Mouse (Mus musculus) embryonic facial prominence, embryonic 11.5 days (tissue): Measurements from ENCODE around the gene Ercc4. TPM values are rescaled to one million over a fixed set of nuclear protein-coding genes. Genes with fewer than 3 reads are reported as not detected.

Experiments used
- ATAC-seq: fragments of 200-750 bp; cut with Nextera tagmentation; replicated peaks from 2 replicates; pipeline ENCODE4 v1.8.0; 2017; ENCODE audit warnings: low read depth; ENCODE audit not compliant: insufficient number of reproducible peaks, low FRiP score, low TSS enrichment
- DNase-seq: peaks from one replicate; pipeline ENCODE4 v3.0.0-alpha.2; 2015; ENCODE audit warnings: low spot score
- H3K27ac ChIP-seq: fragments of 300-500 bp; sonication (generic); replicated peaks from 2 replicates; pipeline ENCODE4 v1.5.1; 2014; ENCODE audit warnings: mild to moderate bottlenecking, low read depth, low read length, control low read depth
- H3K27me3 ChIP-seq: fragments of 300-500 bp; sonication (generic); 2 replicates; pipeline ENCODE4 v1.6.1; 2014; ENCODE audit warnings: mild to moderate bottlenecking, low read length, moderate library complexity, mixed read lengths; ENCODE audit not compliant: control insufficient read depth, insufficient read depth
- H3K36me3 ChIP-seq: fragments of 300-500 bp; sonication (generic); replicated peaks from 2 replicates; pipeline ENCODE4 v1.6.1; 2014; ENCODE audit warnings: low read depth, mild to moderate bottlenecking, low read length, moderate library complexity, mixed read lengths; ENCODE audit not compliant: control insufficient read depth, insufficient read depth
- H3K4me1 ChIP-seq: fragments of 300-500 bp; sonication (generic); 2 replicates; pipeline ENCODE4 v1.6.1; 2014; ENCODE audit warnings: low read length, mixed read lengths; ENCODE audit not compliant: control insufficient read depth, insufficient read depth
- H3K4me2 ChIP-seq: fragments of 300-500 bp; sonication (generic); 2 replicates; pipeline ENCODE4 v1.6.1; 2014; ENCODE audit warnings: low read depth, mild to moderate bottlenecking, control low read depth, low read length, moderate library complexity
- H3K4me3 ChIP-seq: fragments of 300-500 bp; sonication (generic); 2 replicates; pipeline ENCODE4 v1.5.1; 2014; ENCODE audit warnings: low read depth, low read length, control low read depth
- H3K9ac ChIP-seq: fragments of 300-500 bp; sonication (generic); replicated peaks from 2 replicates; pipeline ENCODE4 v1.6.1; 2014; ENCODE audit warnings: mild to moderate bottlenecking, control low read depth, low read length
- H3K9me3 ChIP-seq: fragments of 300-500 bp; sonication (generic); replicated peaks from 2 replicates; pipeline ENCODE4 v1.6.1; 2016; ENCODE audit warnings: mild to moderate bottlenecking, low read length, inconsistent platforms, mixed read lengths; ENCODE audit not compliant: control insufficient read depth
- WGBS: fragments of 180-500 bp; shearing (Covaris S2); extraction: QIAGEN DNeasy Blood & Tissue Kit; methylation state at CpG from one replicate; pipeline ENCODE4 v1.1.7; 2014; 5-methylcytosine and 5-hydroxymethylcytosine counted together
- polyA plus RNA-seq: library from polyadenylated mRNA; unstranded; fragments of >200 nt; fragmentation: Nextera tagmentation; extraction: Ambion mirVana; gene quantifications from 2 replicates; pipeline ENCODE4 v1.2.1, GENCODE M21; 2014

The Ercc4 gene
- polyA plus RNA-seq, 1 experiment from 2014 or later = 12.6 TPM

DNA sequence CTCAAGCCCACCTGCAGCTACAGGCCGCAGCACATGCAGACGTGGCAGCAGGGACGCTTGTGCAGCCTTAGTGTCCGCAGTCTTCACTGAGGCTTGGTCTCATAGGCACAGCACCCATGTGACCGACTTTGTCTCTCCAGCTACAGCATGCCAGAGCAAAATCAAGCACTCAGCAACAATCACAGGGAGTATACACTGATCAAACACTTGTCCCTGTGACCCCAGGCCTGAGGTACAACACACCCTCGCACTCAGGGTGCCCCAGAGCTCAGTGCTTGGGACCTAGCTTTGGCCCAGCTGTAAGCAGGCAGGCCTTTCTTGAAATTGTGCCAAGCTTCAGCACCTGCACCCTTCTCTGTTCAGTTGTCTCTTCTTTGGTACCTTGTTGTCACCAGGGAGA is 31.7 kb downstream of the Ercc4 start:
- no peak for DNase-seq
- no peaks in the 10 kb centered on the region; the same call in none of the 2 replicates for H3K36me3 ChIP-seq
- WGBS = 93% methylated on average over 6 of the region's 6 CpGs
- no peaks in the 10 kb centered on the region for H3K27me3 ChIP-seq
- no peak overlapping the region for H3K4me2 ChIP-seq
- no peak overlapping the region for H3K9ac ChIP-seq
- H3K27ac ChIP-seq = no peak overlapping the region
- no peaks in the 10 kb centered on the region for H3K4me1 ChIP-seq
- no peaks in the 10 kb centered on the region for H3K9me3 ChIP-seq
- no peak for ATAC-seq
- H3K4me3 ChIP-seq = no peak overlapping the region

- Histone ChIP-seq H3K27ac (no peak overlapping the region), H3K9me3 (no peaks in the 10 kb centered on the region), H3K27me3 (no peaks in the 10 kb centered on the region), H3K4me1 (no peaks in the 10 kb centered on the region), H3K4me3 (no peak overlapping the region), H3K9ac (no peak overlapping the region), H3K36me3 (no peaks in the 10 kb centered on the region; the same call in none of the 2 replicates), H3K4me2 (no peak overlapping the region)
- 90% methylated on average over 7 of the region's 7 CpGs for WGBS
- no peak for DNase-seq
- ATAC-seq = no peak
Observed at GRCm38 (mm10) chr16:13143932-13144331, 34.4 kb downstream of the Ercc4 start.

DNA sequence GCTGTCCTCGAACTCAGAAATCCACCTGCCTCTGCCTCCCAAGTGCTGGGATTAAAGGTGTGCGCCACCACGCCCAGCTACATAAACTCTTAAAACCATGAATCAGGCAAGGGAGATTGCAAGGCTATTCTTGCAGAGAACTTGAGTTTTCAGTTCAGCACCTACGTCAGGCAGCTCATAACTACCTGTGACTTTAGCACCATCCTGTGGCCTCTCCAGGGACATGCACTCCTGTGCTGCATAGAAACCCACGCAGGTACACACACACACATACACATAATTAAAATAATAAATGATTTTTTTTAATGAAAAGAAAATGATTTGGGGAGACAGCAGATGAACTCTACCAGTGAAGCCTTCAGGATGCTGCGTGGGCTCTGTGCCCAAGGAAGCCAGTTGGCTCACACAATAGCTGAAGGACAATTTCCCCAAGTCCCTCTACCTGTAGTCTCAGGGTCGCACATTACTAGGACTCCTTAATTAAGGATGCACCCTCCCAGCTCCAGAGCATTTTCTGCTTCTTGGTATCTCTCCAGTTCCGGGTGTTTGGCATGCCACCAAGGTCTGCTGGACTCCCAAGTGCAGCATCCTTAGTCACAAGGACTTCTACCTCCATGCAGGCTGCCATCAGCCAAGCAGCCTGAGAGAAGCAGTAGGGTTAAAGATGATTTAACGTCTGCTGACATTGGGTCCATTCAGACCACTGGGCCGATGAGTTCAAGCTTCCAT is 35.4 kb downstream of the Ercc4 start:
- no peak overlapping the region for H3K9ac ChIP-seq
- H3K27me3 ChIP-seq = no peaks in the 10 kb centered on the region
- H3K36me3 ChIP-seq = no peaks in the 10 kb centered on the region; the same call in none of the 2 replicates
- no peak overlapping the region for H3K27ac ChIP-seq
- H3K4me3 ChIP-seq = no peak overlapping the region
- ATAC-seq (no peak), DNase-seq (no peak)
- H3K9me3 ChIP-seq = no peaks in the 10 kb centered on the region
- no peaks in the 10 kb centered on the region for H3K4me1 ChIP-seq
- 94% methylated on average over 10 of the region's 10 CpGs for WGBS
- no peak overlapping the region for H3K4me2 ChIP-seq

GRCm38 (mm10) chr16:13146231-13146630 is 36.7 kb downstream of the Ercc4 start:
- no peak overlapping the region for H3K27ac ChIP-seq
- no peaks in the 10 kb centered on the region for H3K27me3 ChIP-seq
- ATAC-seq (no peak), DNase-seq (no peak)
- no peaks in the 10 kb centered on the region for H3K4me1 ChIP-seq
- no peak overlapping the region for H3K4me2 ChIP-seq
- H3K9me3 ChIP-seq = no peaks in the 10 kb centered on the region
- no peak overlapping the region for H3K9ac ChIP-seq
- H3K36me3 ChIP-seq = no peaks in the 10 kb centered on the region; the same call in none of the 2 replicates
- WGBS = 74% methylated on average over 4 of the region's 4 CpGs
- H3K4me3 ChIP-seq = no peak overlapping the region

DNA sequence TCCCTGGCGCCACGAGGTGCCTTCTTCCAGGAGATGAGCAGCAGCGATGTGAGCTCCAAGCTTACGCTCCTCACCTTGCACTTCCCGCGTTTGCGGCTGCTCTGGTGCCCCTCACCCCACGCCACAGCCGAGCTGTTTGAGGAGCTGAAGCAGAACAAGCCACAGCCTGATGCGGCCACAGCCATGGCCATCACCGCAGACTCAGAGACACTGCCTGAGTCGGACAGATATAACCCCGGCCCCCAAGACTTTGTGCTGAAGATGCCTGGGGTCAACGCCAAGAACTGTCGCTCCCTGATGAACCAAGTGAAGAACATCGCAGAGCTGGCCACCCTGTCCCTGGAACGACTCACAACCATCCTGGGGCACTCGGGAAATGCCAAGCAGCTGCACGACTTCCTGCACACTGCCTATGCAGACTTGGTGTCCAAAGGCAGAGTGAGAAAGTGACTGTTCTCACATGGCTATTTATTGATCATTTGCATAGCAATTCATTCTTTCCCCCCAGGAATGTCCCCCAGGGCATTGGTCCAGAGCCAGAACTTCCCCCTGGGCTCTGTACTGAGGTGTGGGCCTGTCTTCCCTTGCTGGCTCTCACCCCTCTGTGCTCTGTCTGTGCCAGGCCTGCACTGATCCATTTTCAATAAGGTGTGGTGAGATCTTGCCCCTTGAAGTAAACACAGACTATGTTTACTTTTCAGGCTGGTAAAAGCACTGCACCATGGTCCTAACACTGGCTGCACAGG is 38.5 kb downstream of the Ercc4 start:
- ATAC-seq (no peak), DNase-seq (no peak)
- Histone ChIP-seq H3K4me3 (no peak overlapping the region), H3K27me3 (no peaks in the 10 kb centered on the region), H3K36me3 (no peaks in the 10 kb centered on the region; the same call in none of the 2 replicates), H3K4me2 (no peak overlapping the region), H3K27ac (no peak overlapping the region), H3K9me3 (no peaks in the 10 kb centered on the region), H3K9ac (no peak overlapping the region), H3K4me1 (no peaks in the 10 kb centered on the region)
- WGBS = 90% methylated on average over 19 of the region's 19 CpGs

DNA sequence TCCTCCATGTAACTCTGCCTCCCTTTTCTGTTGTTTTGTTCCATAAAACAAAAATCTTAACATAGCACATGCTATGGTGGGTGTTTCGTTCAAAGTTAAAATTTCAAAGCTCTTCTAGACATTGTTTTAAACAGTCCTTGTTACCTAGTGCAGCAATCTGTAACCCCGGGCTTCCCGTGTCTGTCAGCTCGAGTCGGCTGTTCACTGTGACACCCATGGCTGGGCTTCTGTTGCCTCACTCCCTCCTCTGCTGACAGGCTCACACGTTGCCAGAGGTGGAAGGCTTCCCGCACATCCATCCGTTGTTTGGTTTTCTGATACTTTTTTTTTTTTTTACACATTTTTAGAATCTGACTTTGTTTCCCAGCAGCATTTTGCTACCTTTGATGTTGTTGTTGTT is 40.5 kb downstream of the Ercc4 start:
- Histone ChIP-seq H3K27ac (no peak overlapping the region), H3K27me3 (no peaks in the 10 kb centered on the region), H3K4me3 (no peak overlapping the region), H3K4me2 (no peak overlapping the region), H3K36me3 (no peaks in the 10 kb centered on the region; the same call in 1 of the 2 replicates), H3K9me3 (no peaks in the 10 kb centered on the region), H3K9ac (no peak overlapping the region), H3K4me1 (no peaks in the 10 kb centered on the region)
- 91% methylated on average over 8 of the region's 8 CpGs for WGBS
- no peak for ATAC-seq
- DNase-seq = no peak

DNA sequence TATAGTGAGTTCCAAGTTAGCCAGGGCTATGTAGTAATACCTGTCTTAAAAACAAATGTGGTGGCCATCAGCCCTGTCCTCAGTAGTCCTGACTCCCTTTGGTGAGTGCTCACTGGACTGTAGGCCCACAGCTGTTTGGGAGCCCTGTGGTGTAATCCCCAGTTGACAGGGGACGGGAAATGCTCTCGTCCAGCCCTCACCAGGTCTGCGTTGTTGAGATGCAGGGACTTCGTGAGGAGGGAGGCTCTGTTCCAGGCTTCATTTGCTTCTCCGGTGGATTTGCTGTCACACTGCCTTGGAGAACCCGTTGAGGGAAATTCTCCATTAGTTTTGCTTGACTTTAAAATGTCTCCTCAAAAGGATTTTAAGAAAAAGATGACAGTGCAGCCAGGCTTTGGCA is 41.3 kb downstream of the Ercc4 start:
- H3K27ac ChIP-seq = no peak overlapping the region
- no peak overlapping the region for H3K9ac ChIP-seq
- DNase-seq (no peak), ATAC-seq (no peak)
- H3K27me3 ChIP-seq = no peaks in the 10 kb centered on the region
- no peaks in the 10 kb centered on the region for H3K9me3 ChIP-seq
- no peaks in the 10 kb centered on the region for H3K4me1 ChIP-seq
- H3K4me3 ChIP-seq = no peak overlapping the region
- 78% methylated on average over 6 of the region's 6 CpGs for WGBS
- H3K36me3 ChIP-seq = no peaks in the 10 kb centered on the region
- H3K4me2 ChIP-seq = no peak overlapping the region

GRCm38 (mm10) chr16:13152475-13152874 is 43.0 kb downstream of the Ercc4 start:
- Histone ChIP-seq H3K27ac (no peak overlapping the region), H3K4me1 (no peaks in the 10 kb centered on the region), H3K27me3 (no peaks in the 10 kb centered on the region), H3K9ac (no peak overlapping the region), H3K4me3 (no peak overlapping the region), H3K36me3 (no peaks in the 10 kb centered on the region), H3K4me2 (no peak overlapping the region), H3K9me3 (no peaks in the 10 kb centered on the region)
- WGBS = 84% methylated on average over 5 of the region's 5 CpGs
- ATAC-seq (no peak), DNase-seq (no peak)
